Mouse (Mus musculus): ENCODE results near the gene Shisa3. TPM values are rescaled to one million over a fixed set of nuclear protein-coding genes. Genes with fewer than 3 reads are reported as not detected.

The Shisa3 gene
- 0.37 TPM in 1 of 2 replicates, not detected in the other for total RNA-seq (2017)

DNA sequence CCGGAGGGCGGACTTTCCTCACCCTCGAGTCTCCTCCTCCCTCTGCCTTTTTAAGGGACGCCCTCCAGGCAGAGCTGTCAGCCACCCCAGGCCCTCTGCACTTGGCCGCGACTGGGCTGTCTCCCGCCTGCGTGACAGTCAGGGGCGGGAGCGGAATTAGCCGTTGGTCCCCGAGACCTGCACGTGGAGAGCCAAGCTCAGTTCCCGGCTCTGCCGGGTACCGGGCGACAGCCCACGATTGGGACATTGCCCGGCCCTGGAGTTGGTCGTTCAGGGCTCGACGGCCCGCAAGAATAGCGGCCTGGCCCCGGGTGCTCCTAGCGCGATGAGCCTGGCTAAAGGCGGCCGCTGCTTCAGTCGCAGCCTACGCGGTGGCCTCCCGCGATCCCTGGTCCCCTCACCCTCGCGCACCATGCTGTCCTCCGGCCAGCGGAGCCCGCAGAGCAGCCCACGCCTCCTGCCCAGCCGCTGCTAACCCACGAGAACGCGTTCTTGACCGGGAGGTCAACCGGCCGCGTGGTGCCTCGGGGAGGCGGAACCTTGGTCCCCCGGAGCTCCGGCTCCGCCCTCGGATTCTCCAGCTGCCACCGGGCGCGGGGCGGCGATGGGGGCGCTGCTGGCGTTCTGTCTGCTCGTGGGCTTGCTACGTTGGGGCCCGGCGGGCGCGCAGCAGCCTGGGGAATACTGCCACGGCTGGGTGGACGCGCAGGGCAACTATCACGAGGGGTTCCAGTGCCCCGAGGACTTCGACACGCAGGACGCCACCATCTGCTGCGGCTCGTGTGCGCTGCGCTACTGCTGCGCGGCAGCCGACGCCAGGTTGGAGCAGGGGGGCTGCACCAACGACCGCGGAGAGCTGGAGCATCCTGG is at the start of gene Shisa3:
Shisa3 (plus strand) TSS at position 79 of the 870 bp plus-strand sequence.
- ATAC-seq (ENCODE audit: extremely low read depth, insufficient number of reproducible peaks, low FRiP score, poor library complexity, severe bottlenecking): no peak

DNA sequence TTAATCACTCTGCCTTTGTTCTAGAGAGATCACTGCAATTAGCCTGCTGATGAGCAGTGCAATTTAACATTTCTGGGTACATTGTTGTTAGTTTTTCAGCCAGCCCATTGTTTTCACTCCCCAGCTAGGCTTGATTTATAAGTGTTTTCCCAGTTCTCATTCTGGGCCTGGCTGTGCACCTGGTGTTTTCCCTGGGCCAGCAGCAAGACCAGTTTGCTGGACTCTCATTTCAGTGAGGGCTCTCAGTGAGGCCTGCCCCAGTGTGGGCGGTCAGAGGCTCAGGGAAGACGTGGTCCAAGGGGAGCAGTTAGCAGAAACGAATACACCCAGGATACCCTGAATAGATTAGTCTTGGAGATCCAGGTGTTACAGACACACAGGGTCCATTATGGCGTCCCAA is 49.0 kb upstream of the Shisa3 start:
- ATAC-seq (ENCODE audit: extremely low read depth, insufficient number of reproducible peaks, low FRiP score, poor library complexity, severe bottlenecking): no peak

DNA sequence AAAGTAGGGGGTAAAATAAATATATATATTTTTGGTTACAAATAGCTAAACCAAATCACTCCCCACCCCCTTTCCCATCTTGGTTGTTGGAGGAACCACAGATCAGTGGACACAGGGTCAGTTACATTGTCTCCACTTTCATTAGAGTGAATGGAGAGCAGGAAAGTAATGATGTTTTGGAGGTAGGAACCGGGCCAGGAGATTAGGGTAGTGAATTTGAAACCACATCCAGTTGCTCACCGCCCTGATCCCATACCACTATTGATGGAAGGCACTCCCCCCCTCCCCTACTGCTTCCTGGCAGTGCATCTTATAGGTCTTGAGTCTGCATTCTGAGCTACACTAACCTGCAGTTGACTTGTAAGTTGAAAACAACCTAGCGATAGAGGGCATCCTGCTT is 48.6 kb upstream of the Shisa3 start:
- no peak for ATAC-seq (ENCODE audit: extremely low read depth, insufficient number of reproducible peaks, low FRiP score, poor library complexity, severe bottlenecking)

DNA sequence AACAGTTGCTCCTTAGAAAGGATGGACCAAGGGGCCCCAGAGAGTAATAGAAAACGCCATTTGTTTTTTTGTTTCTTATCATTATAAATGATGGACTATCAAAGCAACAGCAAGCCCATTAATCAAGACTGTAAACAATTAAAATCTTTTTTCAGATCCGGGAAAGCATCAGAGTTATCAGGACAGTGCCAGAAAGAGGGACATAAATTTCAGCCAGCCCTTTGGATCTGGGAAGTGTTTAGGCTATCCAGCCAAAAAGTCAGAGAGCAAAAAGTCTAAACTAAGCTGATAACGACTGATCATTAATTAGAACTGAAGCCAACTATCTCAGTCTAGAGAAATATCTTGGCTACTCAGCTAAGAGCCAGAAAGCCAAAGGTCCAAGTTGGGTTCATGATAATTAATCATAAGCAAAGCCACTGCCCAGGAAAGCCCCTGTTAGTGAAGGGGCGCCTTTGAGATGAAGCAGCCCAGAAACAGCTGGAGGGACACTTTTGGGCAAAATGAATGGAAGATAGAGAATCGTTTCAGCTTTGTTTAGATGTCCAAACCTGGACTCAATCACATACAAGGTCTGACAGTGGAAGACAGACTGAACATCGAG is 35.0 kb upstream of the Shisa3 start:
- ATAC-seq (ENCODE audit: extremely low read depth, insufficient number of reproducible peaks, low FRiP score, poor library complexity, severe bottlenecking): no peak

- ATAC-seq (ENCODE audit: extremely low read depth, insufficient number of reproducible peaks, low FRiP score, poor library complexity, severe bottlenecking): no peak
Observed at GRCm38 (mm10) chr5:67574039-67574438, 33.6 kb upstream of the Shisa3 start.

GRCm38 (mm10) chr5:67575705-67576104 is 32.0 kb upstream of the Shisa3 start:
- ATAC-seq (ENCODE audit: extremely low read depth, insufficient number of reproducible peaks, low FRiP score, poor library complexity, severe bottlenecking): no peak

GRCm38 (mm10) chr5:67579725-67580633 is 27.7 kb upstream of the Shisa3 start:
- ATAC-seq (ENCODE audit: extremely low read depth, insufficient number of reproducible peaks, low FRiP score, poor library complexity, severe bottlenecking): no peak

DNA sequence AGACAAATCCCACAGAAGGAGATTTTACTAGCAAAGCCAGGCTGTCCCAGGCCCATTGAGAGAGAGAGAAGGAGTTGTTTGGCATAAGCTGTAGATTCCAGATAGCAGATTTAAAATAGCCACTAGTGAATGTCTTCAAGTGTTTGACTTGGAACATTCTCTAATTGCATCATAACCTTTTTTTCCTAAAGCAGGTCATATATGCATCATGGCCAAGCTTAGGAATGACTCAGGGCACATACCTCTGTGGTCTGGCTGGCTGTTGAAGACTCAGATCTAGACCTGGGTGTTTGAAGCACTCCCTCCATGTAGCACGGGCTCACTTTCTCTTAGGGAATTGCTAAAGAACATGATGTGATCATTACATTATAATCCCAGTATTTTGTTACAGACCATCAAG is 12.6 kb upstream of the Shisa3 start:
- ATAC-seq (ENCODE audit: extremely low read depth, insufficient number of reproducible peaks, low FRiP score, poor library complexity, severe bottlenecking): no peak

GRCm38 (mm10) chr5:67595629-67596028 is 12.1 kb upstream of the Shisa3 start:
- ATAC-seq (ENCODE audit: extremely low read depth, insufficient number of reproducible peaks, low FRiP score, poor library complexity, severe bottlenecking): no peak

GRCm38 (mm10) chr5:67599935-67600334 is 7.7 kb upstream of the Shisa3 start:
- peak; percentile 56; the same call in 1 of the 2 replicates for ATAC-seq (ENCODE audit: extremely low read depth, insufficient number of reproducible peaks, low FRiP score, poor library complexity, severe bottlenecking)

- no peak for ATAC-seq (ENCODE audit: extremely low read depth, insufficient number of reproducible peaks, low FRiP score, poor library complexity, severe bottlenecking)
Observed at GRCm38 (mm10) chr5:67605951-67606350, 1.7 kb upstream of the Shisa3 start.

- ATAC-seq (ENCODE audit: extremely low read depth, insufficient number of reproducible peaks, low FRiP score, poor library complexity, severe bottlenecking): no peak
Observed at GRCm38 (mm10) chr5:67606916-67607803, 522 bp upstream of the Shisa3 start.

DNA sequence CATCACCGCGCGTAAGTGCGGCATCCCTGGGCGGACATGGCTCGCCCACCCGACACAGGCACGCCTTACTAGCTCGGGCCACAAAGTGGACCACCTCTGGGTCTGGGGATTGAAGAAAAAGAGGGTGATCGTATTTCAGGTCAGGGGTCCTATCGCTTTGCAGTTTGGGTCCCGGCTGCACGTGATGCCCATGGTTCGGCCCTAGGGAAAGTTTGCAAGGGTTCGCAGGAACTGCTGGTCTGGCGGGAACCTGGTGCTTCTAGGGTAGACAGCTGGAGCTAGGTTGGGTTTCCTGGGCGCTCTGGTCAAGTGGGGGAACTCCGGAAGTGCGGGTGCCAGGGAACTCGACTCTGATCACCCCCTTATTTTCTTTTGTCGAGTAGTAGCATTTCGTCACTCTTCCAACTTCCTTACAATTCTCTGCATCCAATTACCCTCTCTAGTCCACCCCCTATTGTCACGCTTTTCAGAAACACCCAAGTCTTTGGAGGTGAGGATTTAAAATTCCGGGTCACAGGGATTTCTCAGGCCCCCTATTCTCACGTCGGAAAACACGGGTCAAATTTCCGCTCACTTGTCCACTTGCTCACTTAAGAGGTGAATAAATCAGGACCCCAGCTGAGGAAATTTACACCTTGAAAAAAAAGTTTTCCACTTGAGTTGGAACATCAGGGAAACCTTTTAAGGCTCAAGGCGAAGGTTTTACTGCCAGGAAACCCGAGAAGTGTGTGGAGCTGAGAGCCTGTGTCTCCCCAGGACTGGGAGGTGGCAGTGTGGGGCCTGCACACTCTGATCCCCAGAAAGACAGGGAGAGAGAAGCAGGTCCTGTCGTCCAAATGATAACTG is 1.2 kb downstream of the Shisa3 start:
- no peak for ATAC-seq (ENCODE audit: extremely low read depth, insufficient number of reproducible peaks, low FRiP score, poor library complexity, severe bottlenecking)

GRCm38 (mm10) chr5:67609520-67609837 is 1.8 kb downstream of the Shisa3 start:
- ATAC-seq (ENCODE audit: extremely low read depth, insufficient number of reproducible peaks, low FRiP score, poor library complexity, severe bottlenecking): no peak

DNA sequence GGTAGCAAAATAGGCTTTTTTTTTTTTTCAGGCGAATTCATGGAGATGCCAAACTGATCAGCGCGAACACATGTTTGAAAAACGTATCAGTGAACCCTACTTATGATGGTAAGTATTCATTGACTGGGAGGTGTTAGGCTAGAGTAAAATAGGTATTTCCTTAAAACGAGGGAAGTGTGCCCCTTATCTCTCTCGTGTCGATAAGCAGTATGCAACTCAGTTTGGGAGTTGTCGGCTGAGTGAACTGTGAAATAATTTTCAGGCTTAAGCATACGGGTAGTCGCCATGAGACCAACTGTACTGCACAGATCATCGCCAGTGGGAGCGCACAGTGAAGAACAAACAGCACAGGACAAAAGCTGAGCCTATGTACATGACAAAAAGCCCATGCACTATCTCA is 13.5 kb downstream of the Shisa3 start:
- ATAC-seq (ENCODE audit: extremely low read depth, insufficient number of reproducible peaks, low FRiP score, poor library complexity, severe bottlenecking): no peak

DNA sequence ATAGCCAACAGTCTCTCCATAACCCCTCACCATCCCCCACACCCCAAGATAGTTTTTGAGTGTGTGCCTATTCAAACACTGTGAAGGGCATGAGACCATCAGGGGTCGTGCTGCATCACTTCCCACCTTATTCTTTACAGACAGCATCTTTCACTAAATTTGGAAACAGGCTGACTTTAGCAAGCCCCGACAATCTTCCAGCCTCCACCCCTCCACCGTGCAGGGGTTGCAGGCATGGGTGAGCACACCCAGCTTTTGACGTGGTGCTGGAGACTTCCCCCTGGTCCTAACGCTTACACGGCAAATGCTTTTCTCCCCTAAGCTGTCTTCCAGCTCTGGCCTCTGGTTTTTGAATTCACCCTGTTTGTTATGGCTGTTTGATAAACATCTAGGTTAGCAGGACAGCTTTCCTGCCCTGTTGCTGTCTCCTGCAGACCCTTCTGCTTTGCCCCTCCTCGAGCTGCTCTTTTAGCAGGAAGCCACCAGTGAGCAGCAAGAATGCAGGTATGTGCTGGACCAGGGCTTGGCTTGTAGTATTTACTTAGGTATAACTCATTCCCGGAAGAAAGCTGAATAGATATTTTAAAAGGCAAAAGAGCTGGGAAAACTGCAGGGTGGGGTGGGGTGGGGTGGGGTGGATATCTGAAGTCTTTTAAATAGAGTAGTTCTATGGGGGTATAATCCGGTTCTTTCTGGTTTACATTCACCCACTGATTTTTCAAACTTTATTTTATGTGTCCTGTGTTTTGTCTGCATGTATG is 20.7 kb downstream of the Shisa3 start:
- ATAC-seq (ENCODE audit: extremely low read depth, insufficient number of reproducible peaks, low FRiP score, poor library complexity, severe bottlenecking): no peak

DNA sequence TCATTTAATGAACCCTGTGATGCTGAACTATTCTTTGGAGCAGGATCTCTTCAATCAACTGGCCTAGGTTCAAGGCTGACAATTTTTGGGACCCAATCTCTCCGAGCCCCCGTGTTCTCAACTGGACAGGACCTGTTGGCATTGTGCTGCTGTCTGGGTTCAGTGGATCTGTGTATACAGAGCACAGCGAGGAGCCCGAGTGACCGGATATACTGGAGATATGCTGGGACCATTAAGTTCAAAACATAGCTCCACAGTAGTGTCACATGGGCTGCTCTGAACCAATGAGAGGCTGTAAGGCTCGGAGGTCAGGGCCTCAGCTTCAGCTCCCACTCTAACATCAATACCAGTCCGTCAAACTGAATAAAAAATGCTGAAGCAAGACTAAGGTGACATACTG is 21.8 kb downstream of the Shisa3 start:
- no peak for ATAC-seq (ENCODE audit: extremely low read depth, insufficient number of reproducible peaks, low FRiP score, poor library complexity, severe bottlenecking)

Measured in neutrophil, adult 5-6 weeks (primary cell).